Mouse (Mus musculus) T-helper 1 cell (primary cell): ENCODE results near the gene Adipor2.
"Not testable (repeated sequence)": the region's sequence is repeated elsewhere in the genome, so short reads cannot be mapped to it uniquely, and the experiment has no call there.

Experiments
- in situ Hi-C: fragments of 300-600 bp; cut with MboI, MseI; formaldehyde crosslinking; loops from one replicate; pipeline ENCODE4 v1.15.1; 2025; ENCODE audit warnings: high pct_unique_total_duplicates

Adipor2 gene

DNA sequence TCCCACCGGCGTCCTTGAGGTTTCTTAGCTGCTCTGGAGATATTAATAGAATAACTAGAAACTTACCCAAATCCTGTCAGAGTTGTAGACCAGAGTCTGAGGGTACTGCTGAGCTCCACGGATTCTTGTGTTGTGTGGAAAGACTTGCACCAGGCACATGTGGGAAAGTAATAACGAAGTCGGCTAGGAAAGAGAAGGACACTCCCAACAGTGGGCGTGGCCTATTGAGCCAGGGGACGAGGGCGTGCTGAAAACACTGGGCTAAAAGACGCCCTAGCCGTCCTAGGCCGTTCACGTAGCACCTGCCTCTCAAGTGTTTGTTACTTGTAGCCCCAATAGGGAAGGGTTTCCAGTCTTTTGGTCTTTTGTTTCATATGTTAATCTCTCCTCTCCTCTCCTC is at the start of gene Adipor2:
Gene Adipor2 (minus strand): TSS at position 351 of the 400 bp plus-strand sequence.
- in situ Hi-C loops: no loop called here

DNA sequence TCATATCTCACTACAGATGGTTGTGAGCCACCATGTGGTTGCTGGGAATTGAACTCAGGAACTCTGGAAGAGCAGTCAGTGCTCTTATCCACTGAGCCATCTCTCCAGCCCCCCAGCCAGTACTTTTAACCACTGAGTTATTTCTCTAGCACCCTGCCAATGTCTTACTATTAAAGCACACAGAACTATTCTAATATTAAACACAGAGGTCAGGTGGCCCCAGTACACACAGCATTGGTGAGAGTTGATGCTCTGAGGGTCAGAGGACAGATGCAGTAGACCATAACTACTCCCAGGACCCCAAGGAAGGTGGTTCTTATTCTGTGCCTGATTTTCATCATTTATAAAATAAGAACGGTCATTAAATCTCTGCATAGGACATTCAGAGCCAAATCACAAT is 48.7 kb upstream of the Adipor2 start:
- in situ Hi-C loops: no loop called here

DNA sequence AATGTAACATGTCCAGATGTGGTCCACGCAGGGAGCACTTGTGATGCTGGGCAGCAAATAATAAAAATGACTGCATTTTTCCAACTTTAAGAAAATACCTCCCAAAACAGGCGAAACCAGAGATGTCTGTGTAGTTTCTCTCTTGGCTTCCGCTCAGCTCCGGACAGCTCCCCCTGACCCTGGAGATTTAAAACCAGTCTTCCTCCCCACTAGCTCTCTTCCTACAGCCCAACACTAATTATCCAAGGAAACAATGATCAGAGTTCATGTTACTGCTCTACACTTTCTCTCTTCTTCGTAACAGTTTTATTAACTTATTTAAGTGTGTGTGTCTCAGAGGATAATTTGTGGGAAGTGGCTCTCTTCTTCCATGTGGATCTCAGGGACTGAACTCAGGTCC is 42.9 kb upstream of the Adipor2 start:
- in situ Hi-C loops: no loop called here

DNA sequence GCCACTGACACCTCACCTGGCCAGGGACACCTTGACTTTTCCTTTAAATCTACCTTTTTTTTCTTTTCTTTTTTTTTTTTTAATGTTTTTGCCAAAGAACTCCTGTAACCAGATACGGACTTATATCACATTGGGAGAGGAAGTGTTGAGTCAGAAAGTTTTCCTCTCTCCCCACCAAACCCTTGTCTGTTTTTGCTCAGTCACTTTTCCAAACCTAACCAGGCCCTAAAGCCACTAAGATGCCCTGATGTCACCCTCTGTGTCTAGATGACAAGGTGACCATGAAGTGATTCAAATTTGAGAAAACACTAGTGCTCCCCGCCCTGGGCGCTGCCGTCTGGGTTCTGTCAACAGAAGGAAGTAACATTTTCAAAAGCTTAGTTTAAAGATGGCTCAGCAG is 41.5 kb upstream of the Adipor2 start:
- in situ Hi-C loops: no loop called here

- in situ Hi-C loops: no loop called here
Observed at GRCm38 (mm10) chr6:119458166-119458565, 40.7 kb upstream of the Adipor2 start.

DNA sequence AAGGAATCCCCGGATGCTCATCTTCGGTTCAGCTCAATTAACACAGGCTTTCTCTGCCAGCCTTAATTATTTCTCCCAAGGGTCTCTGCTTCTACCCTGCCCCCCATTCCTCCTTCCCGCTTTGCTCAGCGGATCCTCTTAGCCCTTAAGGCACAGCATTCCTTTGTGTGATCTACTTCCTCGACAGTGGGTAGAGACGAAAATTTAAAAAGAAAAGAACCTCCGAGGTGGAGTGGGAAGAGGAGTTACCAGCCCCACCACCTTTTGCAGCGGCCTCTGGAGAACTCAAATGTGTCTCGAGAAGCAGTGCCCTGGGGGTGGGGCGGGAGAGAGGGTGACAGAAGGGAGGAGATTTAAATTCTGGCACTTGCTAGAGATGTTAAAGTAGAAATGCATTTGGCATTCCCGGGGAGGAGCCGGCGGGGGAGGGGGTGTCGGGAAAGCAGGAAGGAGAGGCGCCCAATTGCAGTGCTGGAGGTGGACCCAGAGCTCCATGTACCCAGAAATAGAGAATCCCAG is 34.5 kb upstream of the Adipor2 start:
- in situ Hi-C loops: no loop called here

GRCm38 (mm10) chr6:119450965-119451943 is 33.8 kb upstream of the Adipor2 start:
- in situ Hi-C loops: no loop called here

- in situ Hi-C loops: loop anchor here (5.0 kb wide), 1 partner anchor 227 kb away; no protein-coding TSS in a partner anchor
Observed at GRCm38 (mm10) chr6:119449060-119449499, 31.6 kb upstream of the Adipor2 start.

- in situ Hi-C loops: loop anchor here (5.0 kb wide), 1 partner anchor 226 kb away; no protein-coding TSS in a partner anchor
Observed at GRCm38 (mm10) chr6:119448321-119449059, 31.0 kb upstream of the Adipor2 start.

GRCm38 (mm10) chr6:119445671-119446607 is 28.4 kb upstream of the Adipor2 start:
- in situ Hi-C loops: loop anchor here (5.0 kb wide), 1 partner anchor 224 kb away; no protein-coding TSS in a partner anchor

GRCm38 (mm10) chr6:119443742-119444645 is 26.5 kb upstream of the Adipor2 start:
- in situ Hi-C loops: no loop called here

GRCm38 (mm10) chr6:119442729-119443128 is 25.2 kb upstream of the Adipor2 start:
- in situ Hi-C loops: not testable (repeated sequence)

- in situ Hi-C loops: loop anchor here (5.0 kb wide), 1 partner anchor 36 kb away; no protein-coding TSS in a partner anchor
Observed at GRCm38 (mm10) chr6:119437894-119438761, 20.6 kb upstream of the Adipor2 start.

GRCm38 (mm10) chr6:119434394-119434793 is 16.9 kb upstream of the Adipor2 start:
- in situ Hi-C loops: no loop called here

DNA sequence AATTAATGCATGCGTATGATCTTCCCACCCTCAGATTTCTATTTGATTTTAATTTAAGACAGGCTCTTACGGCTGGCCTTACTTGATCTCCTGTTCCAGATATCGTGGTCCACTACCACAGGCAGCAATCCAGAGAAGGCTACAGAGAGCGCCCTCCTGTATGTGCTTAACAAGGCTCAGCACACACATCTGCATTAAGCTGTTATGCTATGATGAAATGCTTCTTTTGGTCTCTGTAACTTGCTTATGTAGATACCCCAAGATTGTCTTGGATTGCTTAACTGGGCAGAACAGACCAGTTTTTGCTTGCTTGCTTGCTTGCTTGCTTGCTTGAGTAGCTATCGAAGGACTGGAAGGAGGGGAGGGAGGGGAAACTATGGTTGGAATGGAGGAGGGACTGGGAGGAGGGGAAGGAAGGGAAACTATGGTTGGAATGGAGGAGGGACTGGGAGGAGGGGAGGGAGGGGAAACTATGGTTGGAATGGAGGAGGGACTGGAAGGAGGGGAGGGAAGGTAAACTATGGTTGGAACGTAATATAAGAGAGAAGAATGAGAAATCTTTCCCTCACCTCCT is 14.3 kb upstream of the Adipor2 start:
- in situ Hi-C loops: no loop called here

- in situ Hi-C loops: no loop called here
Observed at GRCm38 (mm10) chr6:119430508-119430907, 13.0 kb upstream of the Adipor2 start.

DNA sequence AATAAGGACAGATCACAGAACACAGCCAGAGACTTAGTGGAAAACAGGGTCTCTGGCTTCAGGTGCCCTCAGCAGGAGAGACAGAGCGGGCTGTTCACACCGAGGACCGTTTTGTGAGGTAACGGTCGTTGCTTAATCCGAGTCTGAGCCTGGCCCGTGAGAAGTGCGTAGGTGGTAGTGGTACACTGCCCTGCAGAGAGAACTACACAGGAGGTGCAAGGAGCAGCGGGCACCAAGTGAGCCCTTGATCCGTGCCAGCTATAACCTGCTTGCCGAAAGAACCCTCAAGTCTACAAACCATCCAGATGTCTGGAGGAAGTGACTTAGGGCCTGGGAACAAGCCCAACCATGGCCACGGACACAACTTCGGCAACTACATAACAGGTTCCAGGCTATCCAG is 11.8 kb upstream of the Adipor2 start:
- in situ Hi-C loops: loop anchor here (5.0 kb wide), 2 partner anchors 52 to 92 kb away; no protein-coding TSS in a partner anchor

DNA sequence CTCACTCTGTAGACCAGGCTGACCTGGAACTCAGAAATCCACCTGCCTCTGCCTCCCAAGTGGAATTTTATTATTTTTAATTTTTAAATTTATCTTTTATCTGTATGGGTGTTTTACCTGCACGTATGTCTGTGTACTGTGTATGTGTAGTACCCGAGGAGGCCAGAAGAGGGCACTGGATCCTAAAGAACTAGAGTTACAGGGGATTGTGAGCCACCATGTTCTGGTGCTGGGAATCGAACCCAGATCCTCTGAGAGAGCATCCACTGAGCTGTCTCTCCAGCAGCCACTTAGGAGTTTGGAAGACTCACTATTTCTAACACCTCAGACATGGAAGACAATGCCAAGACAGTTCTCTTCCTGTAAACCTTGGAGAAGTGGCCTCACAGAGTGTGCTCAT is 11.1 kb upstream of the Adipor2 start:
- in situ Hi-C loops: loop anchor here (5.0 kb wide), 2 partner anchors 51 to 91 kb away; no protein-coding TSS in a partner anchor
